Mouse (Mus musculus): ENCODE results near the gene Pcnx2. TPM values are rescaled to one million over a fixed set of nuclear protein-coding genes. Genes with fewer than 3 reads are reported as not detected.

Gene Pcnx2
- polyA plus RNA-seq, 1 experiment: 0.08 TPM

GRCm38 (mm10) chr8:125913206-125913605 is 15.1 kb upstream of the Pcnx2 start:
- Histone ChIP-seq H3K27me3 (ENCODE audit: control insufficient read depth, insufficient read depth, low read length) (no peaks in the 10 kb centered on the region), H3K4me1 (ENCODE audit: control insufficient read depth, insufficient read depth, insufficient read length, low read length) (peaks cover 30% of the 10 kb centered on the region), H3K4me3 (ENCODE audit: low read depth, low read length) (peak overlapping the region; percentile 76), H3K36me3 (ENCODE audit: control insufficient read depth, insufficient read depth, low read length) (no peaks in the 10 kb centered on the region), H3K27ac (ENCODE audit: insufficient read depth, low read depth, low read length) (peak overlapping the region; percentile 51)
- no peak for TF ChIP-seq POLR2A (IDR thresholded peaks at IDR 0.05; ENCODE audit: low read depth, low read length)
- TF ChIP-seq CTCF (IDR thresholded peaks at IDR 0.05; ENCODE audit: extremely low read depth, insufficient read length, insufficient replicate concordance, low read depth, low read length): no peak
- WGBS: 26% methylated on average over 4 of the region's 4 CpGs

DNA sequence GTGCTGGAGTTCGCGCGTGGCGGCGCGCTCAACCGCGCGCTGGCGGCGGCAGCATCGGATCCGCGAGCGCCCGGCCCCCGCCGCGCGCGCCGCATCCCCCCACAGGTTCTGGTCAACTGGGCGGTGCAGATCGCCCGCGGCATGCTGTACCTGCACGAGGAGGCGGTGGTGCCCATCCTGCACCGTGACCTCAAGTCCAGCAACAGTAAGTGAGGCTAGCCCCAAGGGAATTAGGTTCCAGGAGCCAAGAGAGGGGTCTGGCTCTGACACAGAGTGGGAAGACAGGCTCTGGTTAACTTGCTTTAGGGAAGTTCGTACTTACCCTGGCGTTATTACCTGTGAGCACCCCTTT is 13.1 kb upstream of the Pcnx2 start:
- Histone ChIP-seq H3K4me3 (ENCODE audit: low read depth, low read length) (peak overlapping the region; percentile 76), H3K4me1 (ENCODE audit: control insufficient read depth, insufficient read depth, insufficient read length, low read length) (peaks cover 22% of the 10 kb centered on the region), H3K36me3 (ENCODE audit: control insufficient read depth, insufficient read depth, low read length) (no peaks in the 10 kb centered on the region), H3K27ac (ENCODE audit: insufficient read depth, low read depth, low read length) (0 out of 2 replicates have a peak overlapping the region, but pooled peaks have one; percentile 89), H3K27me3 (ENCODE audit: control insufficient read depth, insufficient read depth, low read length) (no peaks in the 10 kb centered on the region)
- TF ChIP-seq POLR2A (IDR thresholded peaks at IDR 0.05; ENCODE audit: low read depth, low read length): no peak
- no peak for TF ChIP-seq CTCF (IDR thresholded peaks at IDR 0.05; ENCODE audit: extremely low read depth, insufficient read length, insufficient replicate concordance, low read depth, low read length)
- WGBS: 3% methylated on average over 31 of the region's 31 CpGs

GRCm38 (mm10) chr8:125910365-125911228 is 12.5 kb upstream of the Pcnx2 start, which contains the start of gene Map3k21:
Gene Map3k21 (plus strand): TSS chr8:125910450.
- peak within 1 kb of the TSS; percentile 92 for H3K27ac ChIP-seq (ENCODE audit: insufficient read depth, low read depth, low read length)
- H3K4me1 ChIP-seq (ENCODE audit: control insufficient read depth, insufficient read depth, insufficient read length, low read length): peaks cover 18% of the 10 kb centered on the region; the same call in 1 of the 2 replicates
- H3K36me3 ChIP-seq (ENCODE audit: control insufficient read depth, insufficient read depth, low read length): no peaks in the 10 kb centered on the region
- TF ChIP-seq POLR2A (IDR thresholded peaks at IDR 0.05; ENCODE audit: low read depth, low read length) (peak; percentile 71; the same call in 1 of the 2 replicates), CTCF (IDR thresholded peaks at IDR 0.05; ENCODE audit: extremely low read depth, insufficient read length, insufficient replicate concordance, low read depth, low read length) (no peak)
- WGBS: under 1% methylated on average over 87 of the region's 93 CpGs
- no peaks in the 10 kb centered on the region for H3K27me3 ChIP-seq (ENCODE audit: control insufficient read depth, insufficient read depth, low read length)
- H3K4me3 ChIP-seq (ENCODE audit: low read depth, low read length): peak within 1 kb of the TSS; percentile 76

- H3K27me3 ChIP-seq (ENCODE audit: control insufficient read depth, insufficient read depth, low read length): no peaks in the 10 kb centered on the region
- H3K36me3 ChIP-seq (ENCODE audit: control insufficient read depth, insufficient read depth, low read length): no peaks in the 10 kb centered on the region
- TF ChIP-seq POLR2A (IDR thresholded peaks at IDR 0.05; ENCODE audit: low read depth, low read length): no peak
- no peak for TF ChIP-seq CTCF (IDR thresholded peaks at IDR 0.05; ENCODE audit: extremely low read depth, insufficient read length, insufficient replicate concordance, low read depth, low read length)
- H3K4me3 ChIP-seq (ENCODE audit: low read depth, low read length): peak overlapping the region; percentile 76
- H3K27ac ChIP-seq (ENCODE audit: insufficient read depth, low read depth, low read length): peak overlapping the region; percentile 92
- 2% methylated on average over 30 of the region's 30 CpGs for WGBS
- peaks cover 10% of the 10 kb centered on the region; the same call in 1 of the 2 replicates for H3K4me1 ChIP-seq (ENCODE audit: control insufficient read depth, insufficient read depth, insufficient read length, low read length)
These were observed 11.7 kb upstream of the Pcnx2 start for GRCm38 (mm10) chr8:125909661-125910364.

DNA sequence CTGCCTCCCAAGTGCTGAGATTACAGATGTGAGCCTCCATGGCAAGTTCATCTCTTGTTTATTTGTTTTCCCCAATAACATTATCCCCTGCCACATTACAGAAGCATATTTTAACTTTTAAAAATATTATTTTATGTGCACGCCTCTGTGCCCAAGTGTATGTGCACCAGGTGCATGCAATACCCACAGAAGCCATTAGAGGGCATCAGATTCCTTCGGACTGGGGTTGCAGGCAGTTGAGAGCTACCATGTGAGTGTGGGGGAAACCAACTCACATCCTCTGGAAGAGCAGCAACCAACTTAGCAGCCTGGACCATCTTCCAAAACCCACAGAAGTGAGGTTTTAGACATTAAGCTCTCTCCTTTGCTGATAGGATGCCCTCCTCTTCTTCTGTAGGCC is 9.2 kb upstream of the Pcnx2 start:
- TF ChIP-seq POLR2A (IDR thresholded peaks at IDR 0.05; ENCODE audit: low read depth, low read length): no peak
- TF ChIP-seq CTCF (IDR thresholded peaks at IDR 0.05; ENCODE audit: extremely low read depth, insufficient read length, insufficient replicate concordance, low read depth, low read length): peak; percentile 60; the same call in 1 of the 2 replicates
- 76% methylated on average over 2 of the region's 2 CpGs for WGBS
- H3K4me1 ChIP-seq (ENCODE audit: control insufficient read depth, insufficient read depth, insufficient read length, low read length): peaks cover 5% of the 10 kb centered on the region; the same call in 1 of the 2 replicates
- H3K36me3 ChIP-seq (ENCODE audit: control insufficient read depth, insufficient read depth, low read length): no peaks in the 10 kb centered on the region
- no peaks in the 10 kb centered on the region for H3K27me3 ChIP-seq (ENCODE audit: control insufficient read depth, insufficient read depth, low read length)
- no peak overlapping the region; the same call in 1 of the 2 replicates for H3K27ac ChIP-seq (ENCODE audit: insufficient read depth, low read depth, low read length)
- no peak overlapping the region for H3K4me3 ChIP-seq (ENCODE audit: low read depth, low read length)

DNA sequence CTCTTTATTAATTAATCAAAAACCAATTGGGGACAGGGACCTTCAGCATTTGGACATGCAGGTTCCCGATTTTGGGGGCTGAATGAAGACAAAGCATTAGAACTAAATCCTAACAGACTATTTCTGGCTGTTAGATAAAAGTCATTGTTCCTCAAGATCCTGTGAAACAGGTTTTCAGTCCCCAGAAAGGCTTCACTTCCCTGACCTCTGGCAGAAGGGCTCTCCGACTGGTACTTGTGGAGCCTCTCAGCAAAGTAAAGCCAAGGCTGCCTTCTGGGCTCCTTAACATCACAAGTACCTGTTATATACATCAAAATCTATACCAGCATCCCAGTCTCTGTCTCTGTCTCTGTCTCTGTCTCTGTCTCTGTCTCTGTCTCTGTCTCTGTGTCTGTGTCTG is 7.2 kb upstream of the Pcnx2 start:
- Histone ChIP-seq H3K27me3 (ENCODE audit: control insufficient read depth, insufficient read depth, low read length) (no peaks in the 10 kb centered on the region), H3K36me3 (ENCODE audit: control insufficient read depth, insufficient read depth, low read length) (no peaks in the 10 kb centered on the region), H3K4me1 (ENCODE audit: control insufficient read depth, insufficient read depth, insufficient read length, low read length) (peaks cover 5% of the 10 kb centered on the region; the same call in 1 of the 2 replicates), H3K27ac (ENCODE audit: insufficient read depth, low read depth, low read length) (no peak overlapping the region), H3K4me3 (ENCODE audit: low read depth, low read length) (no peak overlapping the region)
- TF ChIP-seq POLR2A (IDR thresholded peaks at IDR 0.05; ENCODE audit: low read depth, low read length): no peak
- no peak for TF ChIP-seq CTCF (IDR thresholded peaks at IDR 0.05; ENCODE audit: extremely low read depth, insufficient read length, insufficient replicate concordance, low read depth, low read length)
- WGBS: 57% methylated on average over 2 of the region's 2 CpGs

GRCm38 (mm10) chr8:125902521-125902920 is 4.4 kb upstream of the Pcnx2 start:
- peaks cover 5% of the 10 kb centered on the region for H3K4me1 ChIP-seq (ENCODE audit: control insufficient read depth, insufficient read depth, insufficient read length, low read length)
- no peak overlapping the region for H3K4me3 ChIP-seq (ENCODE audit: low read depth, low read length)
- no peak for TF ChIP-seq POLR2A (IDR thresholded peaks at IDR 0.05; ENCODE audit: low read depth, low read length)
- TF ChIP-seq CTCF (IDR thresholded peaks at IDR 0.05; ENCODE audit: extremely low read depth, insufficient read length, insufficient replicate concordance, low read depth, low read length): no peak
- H3K27me3 ChIP-seq (ENCODE audit: control insufficient read depth, insufficient read depth, low read length): peaks cover 6% of the 10 kb centered on the region
- WGBS: 31% methylated on average over 3 of the region's 3 CpGs
- no peaks in the 10 kb centered on the region for H3K36me3 ChIP-seq (ENCODE audit: control insufficient read depth, insufficient read depth, low read length)
- no peak overlapping the region for H3K27ac ChIP-seq (ENCODE audit: insufficient read depth, low read depth, low read length)
